Mouse (Mus musculus): ENCODE data around the gene Hnrnpa3. TPM values are rescaled to one million over a fixed set of nuclear protein-coding genes. Genes with fewer than 3 reads are reported as not detected.
"Not testable (repeated sequence)": the region's sequence is repeated elsewhere in the genome, so short reads cannot be mapped to it uniquely, and the experiment has no call there.

The Hnrnpa3 gene
- total RNA-seq, 2 experiments from 2014 or later = 289 to 299 TPM

DNA sequence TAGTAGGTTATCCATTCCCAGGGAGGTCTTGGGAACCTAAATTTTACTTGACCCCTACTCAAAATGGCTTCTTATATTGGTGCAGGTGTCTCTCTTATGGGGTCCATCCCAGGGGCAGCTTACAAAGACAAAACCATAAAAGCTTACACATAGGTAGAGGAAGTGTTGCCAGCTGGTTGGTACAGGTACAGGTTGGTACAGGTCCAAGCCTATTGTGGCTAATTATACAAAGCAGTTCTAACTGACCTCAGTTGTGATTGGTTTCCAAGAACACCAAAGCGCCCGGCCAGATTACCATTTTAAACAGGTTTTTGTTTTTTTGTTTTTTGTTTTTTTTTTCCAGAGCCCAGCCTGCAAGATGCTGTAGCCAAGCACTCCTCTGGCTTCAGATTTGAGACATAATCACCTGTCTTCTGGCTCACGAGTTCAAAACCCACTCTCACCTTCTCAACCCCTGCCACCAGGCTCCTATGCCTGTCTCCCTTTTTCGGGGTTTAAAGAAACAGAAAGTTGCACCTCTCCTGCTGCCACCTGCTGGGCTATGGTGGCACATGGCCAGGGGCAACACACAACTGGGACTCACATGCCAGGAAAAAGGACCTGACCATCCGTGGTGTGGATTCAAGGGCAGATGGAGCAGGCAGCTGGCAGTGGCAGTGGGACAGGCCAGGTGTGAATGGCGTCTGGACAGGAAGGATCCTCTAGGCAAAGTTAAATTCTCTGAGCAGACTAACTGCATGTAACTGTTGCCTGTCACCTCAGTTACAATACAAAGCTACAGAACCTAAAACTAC lies 22.6 kb upstream of the Hnrnpa3 start:
- DNase-seq (ENCODE audit: low spot score in 2 of 2) = no peak

DNA sequence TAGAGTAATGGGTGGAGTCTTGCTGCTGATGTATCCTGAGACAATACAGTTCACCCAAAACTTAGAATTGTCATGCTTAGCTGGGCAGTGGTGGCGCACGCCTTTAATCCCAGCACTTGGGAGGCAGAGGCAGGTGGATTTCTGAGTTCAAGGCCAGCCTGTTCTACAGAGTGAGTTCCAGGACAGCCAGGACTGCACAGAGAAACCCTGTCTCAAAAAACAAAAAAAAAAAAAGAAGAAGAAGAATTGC lies 22.1 kb upstream of the Hnrnpa3 start:
- DNase-seq (ENCODE audit: low spot score in 2 of 2) = not testable (repeated sequence)

DNA sequence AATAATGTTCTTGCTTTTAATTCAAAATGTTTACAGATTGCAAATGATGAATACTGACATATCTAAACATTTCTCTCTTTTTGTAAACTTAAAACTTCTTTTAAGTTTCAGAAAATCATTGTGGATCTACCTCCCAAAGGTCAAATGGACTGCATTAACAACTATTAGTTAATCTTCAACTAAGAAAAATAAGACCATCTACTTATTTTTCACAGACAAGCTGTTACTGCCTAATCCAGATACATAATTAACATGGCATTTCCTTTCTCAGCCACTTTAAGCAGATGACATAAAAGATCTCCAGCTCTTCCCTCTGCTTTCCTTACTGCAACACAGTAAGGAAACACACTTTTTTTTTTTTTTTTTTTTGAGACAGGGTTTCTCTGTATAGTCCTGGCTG lies 21.7 kb upstream of the Hnrnpa3 start:
- no peak for DNase-seq (ENCODE audit: low spot score in 2 of 2)

DNA sequence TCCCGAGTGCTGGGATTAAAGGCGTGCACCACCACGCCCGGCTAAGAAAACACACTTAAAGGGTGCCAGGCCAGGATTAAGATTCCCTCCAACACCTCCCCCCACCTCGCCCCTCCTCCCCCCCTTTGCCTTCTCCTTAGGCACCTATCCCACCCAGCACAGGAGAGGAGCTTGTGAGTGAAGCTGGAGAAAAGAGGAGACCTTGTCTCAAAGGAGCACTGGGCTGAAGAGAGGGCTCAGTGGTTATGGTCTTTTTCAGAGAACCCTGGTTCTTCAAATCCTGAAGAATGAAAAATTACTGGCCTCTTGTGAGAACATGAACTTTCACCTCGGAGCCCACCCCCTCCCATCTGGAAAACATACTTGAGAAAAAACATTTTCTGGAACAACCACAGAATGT lies 21.2 kb upstream of the Hnrnpa3 start:
- not testable (repeated sequence) for DNase-seq (ENCODE audit: low spot score in 2 of 2)

DNA sequence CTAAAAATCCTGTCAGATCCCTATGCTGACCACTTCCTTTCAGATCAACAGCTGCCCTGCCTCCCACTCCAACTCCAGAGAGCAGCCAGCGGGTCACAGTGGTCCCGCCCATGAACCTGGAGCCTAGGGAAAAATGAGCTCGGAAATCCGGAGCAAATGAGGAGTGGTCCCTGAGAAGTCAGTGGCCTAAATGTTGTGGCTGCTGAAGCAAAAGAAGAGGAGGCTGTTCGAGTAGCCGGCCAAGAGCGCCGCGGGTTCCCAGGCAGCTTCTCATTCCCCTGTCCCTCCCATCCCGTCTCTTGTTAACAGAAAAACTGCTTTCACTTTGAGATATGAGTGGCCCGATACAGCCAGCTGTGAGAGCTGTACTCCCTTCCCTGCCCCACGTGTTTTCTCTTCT lies 19.5 kb upstream of the Hnrnpa3 start:
- not testable (repeated sequence) for DNase-seq (ENCODE audit: low spot score in 2 of 2)

DNA sequence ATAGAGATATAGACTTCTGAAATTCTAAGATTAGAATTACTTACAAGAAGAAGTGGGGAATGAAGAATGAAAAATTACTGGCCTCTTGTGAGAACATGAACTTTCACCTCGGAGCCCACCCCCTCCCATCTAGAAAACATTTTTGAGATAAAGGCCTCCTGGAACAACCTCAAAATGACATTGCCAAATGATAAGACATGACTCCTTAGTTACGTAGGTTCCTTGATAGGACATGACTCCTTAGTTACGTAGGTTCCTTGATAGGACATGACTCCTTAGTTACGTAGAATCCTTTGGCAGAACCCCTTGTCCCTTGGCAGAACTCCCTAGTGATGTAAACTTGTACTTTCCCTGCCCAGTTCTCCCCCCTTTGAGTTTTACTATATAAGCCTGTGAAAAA lies 16.7 kb upstream of the Hnrnpa3 start:
- not testable (repeated sequence) for DNase-seq (ENCODE audit: low spot score in 2 of 2)

DNA sequence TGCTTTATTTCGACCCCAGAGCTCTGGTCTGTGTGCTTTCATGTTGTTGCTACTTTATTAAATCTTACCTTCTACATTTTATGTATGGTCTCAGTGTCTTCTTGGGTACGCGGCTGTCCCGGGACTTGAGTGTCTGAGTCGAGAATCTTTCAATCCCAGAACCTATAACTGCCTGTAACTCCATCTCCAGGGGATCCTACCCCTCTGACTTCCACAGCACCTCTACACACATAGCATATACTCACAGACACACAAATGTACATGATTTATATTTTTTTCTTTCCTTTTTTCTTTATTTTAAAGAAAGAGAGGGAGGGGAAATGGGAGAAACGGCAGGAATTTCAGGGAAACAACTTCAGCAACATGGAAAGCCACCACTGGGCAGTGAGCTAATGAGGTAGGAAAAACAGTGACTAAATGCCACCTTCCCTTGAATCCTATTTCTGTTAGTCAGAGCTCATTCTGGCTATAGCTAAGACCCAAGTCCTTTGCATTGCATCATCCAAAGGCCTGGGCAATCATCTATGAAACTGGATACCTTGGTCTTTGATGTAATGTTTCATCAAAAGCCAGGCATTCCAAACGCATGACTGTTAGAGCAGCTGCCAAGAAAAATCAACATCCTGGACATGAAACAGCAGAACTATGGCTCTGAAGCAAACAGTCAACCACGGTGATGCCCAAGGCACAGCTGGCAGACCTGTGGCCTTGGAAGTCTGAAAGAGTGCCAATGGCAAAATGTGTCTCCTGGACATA lies 16.1 kb upstream of the Hnrnpa3 start:
- no peak for DNase-seq (ENCODE audit: low spot score in 2 of 2)

DNA sequence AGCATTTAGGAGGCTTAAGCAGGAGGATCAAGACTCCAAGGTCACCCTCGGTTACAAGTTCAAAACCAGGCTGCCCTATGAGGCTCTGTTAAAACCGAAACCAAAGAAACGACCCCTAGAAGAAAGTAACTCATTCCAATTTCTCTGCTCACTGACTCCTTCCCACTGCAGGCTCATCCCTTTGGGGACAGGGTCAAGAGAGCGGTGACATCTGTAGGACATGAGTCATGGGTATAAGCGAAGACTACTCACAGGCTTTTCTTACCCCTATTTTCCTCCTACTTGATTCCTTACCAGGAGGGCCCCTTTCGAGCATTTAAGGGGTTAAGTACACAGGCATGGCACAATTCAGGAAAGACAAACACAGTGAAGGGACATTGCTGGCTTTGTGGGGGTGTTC lies 15.1 kb upstream of the Hnrnpa3 start:
- no peak for DNase-seq (ENCODE audit: low spot score in 2 of 2)

DNA sequence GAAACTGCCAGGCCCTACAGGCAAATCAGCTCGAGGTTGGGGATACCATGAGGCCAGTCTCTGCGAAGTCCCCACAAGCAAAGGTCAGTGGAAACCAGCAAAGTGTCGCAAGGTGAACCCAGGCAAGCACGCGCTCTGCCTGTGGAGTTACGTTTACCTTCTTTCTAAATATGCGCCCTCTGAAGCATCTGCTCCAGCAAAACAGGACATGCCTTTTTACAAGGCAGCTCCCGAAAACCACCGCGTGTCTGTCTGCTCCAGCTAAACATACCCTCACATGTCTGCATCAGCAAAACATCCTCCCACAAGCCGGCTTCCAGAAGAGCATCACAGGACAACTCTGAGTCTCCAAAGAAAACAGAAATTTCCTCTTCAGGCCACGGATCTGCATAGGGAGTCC lies 13.8 kb upstream of the Hnrnpa3 start:
- no peak for DNase-seq (ENCODE audit: low spot score in 2 of 2)

DNA sequence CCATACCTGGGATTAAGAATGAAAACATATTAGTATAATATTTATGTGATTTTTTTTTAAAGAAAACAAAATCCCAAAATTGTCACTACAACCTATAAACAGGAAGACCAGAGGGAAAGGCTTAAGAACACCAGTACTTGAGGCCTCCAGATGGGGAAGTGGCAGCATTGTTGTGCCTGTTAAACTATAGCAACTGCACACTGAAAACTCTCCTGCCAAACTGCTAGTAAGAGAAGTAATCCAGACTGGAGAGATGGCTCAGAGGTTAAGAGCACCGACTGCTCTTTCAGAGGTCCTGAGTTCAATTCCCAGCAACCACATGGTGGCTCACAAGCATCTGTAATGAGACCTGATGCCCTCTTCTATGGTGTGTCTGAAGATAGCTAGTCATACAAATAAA lies 8.6 kb upstream of the Hnrnpa3 start:
- no peak for DNase-seq (ENCODE audit: low spot score in 2 of 2)

DNA sequence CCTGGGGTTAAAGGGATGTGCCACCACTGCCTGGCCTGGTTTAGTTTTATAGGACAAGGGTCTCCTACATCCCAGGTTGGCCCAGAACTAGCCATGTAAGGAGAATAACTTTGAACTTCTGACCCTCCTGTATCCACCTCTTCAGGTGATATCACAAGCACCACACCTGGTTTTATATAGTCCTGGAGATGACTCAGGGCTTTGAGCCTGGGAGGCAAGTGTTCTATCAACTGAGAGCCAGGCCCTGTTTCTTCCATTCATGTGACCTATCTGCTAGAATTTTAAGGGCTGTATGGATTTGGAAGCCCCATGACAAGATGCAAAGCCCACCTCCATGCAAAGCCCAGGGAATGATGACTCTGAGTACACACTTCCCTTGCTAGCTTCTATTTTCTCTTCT lies 5.9 kb upstream of the Hnrnpa3 start:
- DNase-seq (ENCODE audit: low spot score in 2 of 2) = no peak

DNA sequence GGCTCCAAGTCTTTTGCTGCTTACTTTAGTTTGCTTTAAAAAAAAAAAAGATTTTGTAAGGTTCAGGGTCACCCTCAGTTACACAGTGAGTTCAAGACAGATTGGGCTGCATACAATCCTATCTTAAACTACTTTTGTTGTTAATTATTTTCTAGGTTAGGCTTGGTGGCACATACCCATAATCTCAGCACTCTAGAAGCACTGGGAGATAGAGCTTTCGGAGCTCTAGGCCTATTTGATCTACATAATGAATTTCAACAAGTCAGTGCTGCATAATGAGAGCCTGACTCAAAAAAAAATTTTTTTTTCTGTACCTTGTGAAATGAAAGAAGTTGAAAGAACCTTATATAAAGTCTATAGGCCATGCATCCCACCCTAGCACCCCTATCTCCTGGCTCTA lies 4.4 kb upstream of the Hnrnpa3 start:
- DNase-seq (ENCODE audit: low spot score in 2 of 2) = no peak

DNA sequence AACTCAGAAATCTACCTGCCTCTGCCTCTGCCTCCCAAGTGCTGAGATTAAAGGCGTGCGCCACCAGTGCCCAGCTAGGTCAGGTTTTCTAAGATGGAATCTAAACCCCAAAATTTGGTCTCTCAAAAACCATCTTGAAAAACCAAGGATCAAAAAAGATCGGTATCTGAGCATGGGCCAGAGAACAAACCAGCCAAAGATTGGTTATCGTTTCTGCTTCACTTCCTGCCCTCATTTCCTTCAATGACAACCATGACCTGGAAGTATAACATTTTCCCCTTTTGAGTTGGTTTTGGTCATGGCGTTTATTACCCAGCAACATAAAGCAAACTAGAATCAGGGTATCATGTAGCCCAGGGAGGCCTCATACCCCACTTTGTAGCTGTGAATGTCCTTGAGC lies 2.1 kb upstream of the Hnrnpa3 start:
- no peak for DNase-seq (ENCODE audit: low spot score in 2 of 2)

DNA sequence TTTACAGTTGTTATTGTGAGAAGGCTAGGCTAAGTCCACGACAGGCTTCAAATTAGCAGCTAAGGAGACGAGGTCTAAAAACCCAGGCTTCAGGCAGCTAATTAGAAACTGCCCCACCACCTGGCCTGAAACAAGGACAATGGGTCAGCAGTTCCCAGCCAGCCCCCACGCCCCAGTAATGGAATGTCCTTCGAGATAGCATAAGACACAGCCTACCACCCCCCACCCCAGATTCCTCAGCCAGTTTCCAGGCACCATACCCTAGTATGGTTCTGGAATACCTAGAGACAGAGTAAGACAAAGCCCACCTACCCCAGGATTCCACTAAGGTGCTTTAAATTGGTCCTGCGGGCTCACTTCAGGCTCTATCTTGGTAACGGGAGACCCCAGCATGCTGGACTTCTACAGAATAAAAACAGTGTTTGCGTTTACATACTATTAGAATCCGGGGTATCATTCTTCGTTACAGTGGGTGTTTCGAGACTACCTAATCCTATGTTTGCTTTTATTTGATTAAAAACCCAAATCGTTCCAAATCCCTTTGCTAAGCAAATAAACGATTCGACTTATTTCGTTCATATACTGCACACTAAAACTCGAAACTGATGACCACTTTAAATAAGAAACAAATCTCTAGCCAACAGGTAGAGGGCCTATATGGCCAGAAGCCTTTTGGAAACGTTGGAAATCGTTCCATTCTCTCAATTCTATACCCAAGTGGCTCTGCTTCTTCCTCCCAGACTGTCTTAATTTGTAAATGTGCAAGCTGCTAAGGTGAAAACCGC lies 962 bp upstream of the Hnrnpa3 start:
- no peak for DNase-seq (ENCODE audit: low spot score in 2 of 2)

DNA sequence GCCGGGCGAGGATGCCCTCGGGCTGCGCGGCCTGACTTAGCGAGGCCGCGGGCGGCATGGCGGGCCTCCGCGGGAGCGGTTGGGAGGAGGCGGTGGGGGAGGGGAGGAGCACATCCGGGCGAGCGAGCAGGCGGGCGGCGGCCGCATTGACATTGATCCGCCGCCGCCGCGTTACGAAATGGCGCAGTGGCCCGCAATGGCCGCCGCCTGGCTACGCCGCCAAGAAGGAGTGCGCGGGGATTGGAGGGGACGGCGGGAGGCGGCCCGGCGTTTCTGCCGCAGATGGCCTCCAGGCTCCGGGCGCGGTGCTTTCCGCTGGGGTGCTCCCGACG lies 534 bp downstream of the Hnrnpa3 start:
- peak; percentile 85 to 93 for DNase-seq (ENCODE audit: low spot score in 2 of 2)

DNA sequence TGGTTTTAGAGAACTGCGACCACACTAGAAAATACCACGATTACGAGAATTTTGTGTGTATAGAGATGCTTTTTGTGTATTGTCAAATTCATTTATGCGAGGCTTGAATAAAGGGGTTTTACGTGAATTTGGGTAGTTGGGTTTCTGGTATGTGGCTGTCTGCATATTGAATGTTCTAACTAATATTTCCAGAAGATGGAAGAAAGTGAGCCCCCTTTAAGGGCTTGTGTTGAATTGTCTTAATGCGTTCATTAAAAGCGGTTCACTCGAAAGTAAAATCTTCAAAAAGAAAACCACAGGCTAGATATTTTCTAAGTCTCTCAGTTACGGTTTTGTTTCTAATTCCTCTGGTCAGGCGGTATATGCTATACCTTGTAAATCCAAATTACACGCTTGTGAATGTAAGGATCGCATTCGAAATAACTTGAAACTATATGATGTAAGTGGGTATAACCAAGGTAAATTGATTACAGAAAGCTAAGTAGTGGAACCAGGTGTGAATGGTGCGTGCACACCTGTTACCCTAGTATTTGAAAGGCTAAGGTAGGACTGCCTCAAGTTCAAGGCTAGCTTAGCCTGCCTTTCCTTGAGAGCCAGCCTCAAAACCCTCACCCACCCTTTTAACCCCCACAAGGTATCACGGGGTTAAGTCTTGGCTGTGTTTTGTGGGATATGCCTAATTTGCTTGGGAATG lies 1.3 kb downstream of the Hnrnpa3 start:
- no peak for DNase-seq (ENCODE audit: low spot score in 2 of 2)

DNA sequence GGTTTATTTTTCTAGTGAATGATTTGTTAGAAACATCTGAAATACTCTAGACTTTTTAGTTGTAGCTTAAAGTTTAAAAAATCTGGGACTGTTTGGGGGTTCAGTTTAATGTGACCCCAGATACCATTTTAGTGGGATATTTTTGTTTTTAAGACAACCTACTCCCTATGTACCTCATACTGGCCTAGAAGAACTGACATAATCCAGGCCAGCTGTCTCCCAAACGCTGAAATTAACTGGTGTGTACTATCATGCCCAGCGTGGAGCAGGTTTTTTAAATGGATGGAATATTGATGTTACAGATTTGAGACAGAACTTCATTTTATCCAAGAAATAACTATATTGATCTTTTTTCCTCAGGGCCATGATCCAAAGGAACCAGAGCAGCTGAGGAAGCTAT lies 2.0 kb downstream of the Hnrnpa3 start:
- no peak for DNase-seq (ENCODE audit: low spot score in 2 of 2)

DNA sequence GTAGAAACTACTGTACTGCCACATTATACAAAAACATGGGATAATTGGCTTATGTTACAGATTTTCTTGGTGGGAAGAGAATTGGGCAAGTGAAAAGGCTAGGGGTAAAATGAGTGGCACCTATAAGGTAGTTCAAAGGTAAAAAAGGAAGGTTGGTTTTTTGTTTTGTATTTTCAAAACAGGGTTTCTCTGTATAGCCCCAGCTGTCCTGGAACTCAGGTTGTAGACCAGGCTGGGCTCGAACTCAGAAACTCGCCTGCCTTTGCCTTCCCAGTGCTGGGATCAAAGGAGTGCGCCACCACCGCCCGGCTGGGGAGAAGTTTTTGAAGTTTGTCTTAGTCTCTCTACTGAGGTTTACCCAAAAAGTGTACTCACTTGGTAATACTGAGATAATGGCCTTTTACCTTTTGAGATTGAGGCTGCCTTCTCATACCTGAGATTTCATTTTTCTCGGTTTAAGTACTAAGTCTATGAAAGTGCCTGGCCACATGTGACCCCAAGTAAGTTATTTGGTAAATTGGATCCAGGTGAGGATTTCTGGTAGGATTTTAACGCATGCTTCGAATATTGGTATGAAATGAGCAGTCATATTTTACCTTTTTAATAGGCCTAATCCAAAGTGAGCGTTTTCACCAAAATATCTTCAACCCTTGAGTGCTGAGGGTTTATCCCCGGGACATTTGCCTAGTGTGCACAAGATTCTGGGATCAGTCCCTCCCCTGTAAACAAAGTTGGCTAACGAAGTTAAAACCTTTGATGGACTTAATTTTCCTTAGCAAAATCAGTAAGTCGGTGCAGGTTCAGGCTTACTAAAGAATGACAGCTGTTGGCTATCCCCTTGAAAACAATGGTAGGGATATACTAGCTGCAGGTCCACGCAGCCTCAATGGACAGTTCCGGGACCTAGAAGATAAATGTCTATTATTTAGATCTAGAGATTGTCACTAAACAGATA lies 10.7 kb downstream of the Hnrnpa3 start:
- DNase-seq (ENCODE audit: low spot score in 2 of 2) = no peak

DNA sequence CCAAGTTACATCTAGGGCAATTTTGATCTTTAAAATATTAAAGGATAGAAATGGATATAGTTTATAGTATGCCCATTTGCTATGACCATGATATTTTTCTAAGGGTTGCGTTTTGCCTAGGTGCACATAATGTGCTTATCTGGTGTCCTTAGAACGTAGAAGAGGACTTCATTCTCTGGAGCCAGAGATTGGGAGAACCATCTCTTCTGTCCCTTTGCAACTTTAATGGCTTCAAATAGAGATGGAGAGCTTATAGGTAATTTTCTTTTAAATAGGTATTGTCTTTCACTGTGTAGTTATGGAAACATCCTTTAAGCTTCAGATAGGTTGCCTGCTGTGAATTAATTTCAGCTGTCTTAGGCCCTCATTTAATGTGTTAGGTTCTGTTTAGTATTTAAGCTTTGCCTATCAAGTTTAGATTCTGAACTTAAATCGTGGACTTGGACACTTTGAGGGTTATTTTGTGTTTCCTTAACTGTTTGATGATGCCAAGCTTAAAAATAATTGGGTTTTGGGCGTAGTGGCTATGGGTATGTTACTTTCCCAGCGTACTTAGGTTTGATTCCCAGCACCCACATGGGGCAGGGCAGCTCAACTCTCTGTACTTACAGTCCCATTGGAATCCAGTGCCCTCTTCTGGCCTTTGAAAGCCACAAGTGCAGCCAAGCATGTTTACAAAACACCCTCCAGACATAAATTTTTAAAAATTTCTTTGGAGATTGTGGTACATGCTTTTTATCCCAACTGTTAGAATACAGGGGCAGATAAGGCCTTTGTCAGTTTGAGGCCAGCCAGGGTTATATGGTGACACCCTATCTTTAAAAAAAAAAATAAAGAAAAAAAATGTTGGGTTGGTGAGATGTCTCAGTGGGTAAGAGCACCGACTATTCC lies 11.6 kb downstream of the Hnrnpa3 start:
- no peak for DNase-seq (ENCODE audit: low spot score in 2 of 2)

DNA sequence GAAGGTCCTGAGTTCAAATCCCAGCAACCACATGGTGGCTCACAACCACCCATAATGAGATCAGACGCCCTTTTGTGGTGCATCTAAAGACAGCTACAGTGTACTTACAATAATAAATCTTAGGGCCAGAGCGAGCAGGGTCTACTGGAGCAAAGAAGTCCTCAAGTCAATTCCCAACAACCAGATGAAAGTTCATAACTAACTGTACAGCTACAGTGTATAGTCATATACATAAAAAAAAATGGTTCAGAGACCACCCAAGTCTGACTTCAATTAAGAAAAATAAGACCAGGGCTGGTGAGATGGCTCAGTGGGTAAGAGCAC lies 12.2 kb downstream of the Hnrnpa3 start:
- DNase-seq (ENCODE audit: low spot score in 2 of 2) = no peak

All from layer of hippocampus, adult 18-20 months (tissue).